In genomic region chr9:30524401-30525066, GRCm38 (mm10) we compare ENCODE assay signal across 21 mouse cellular contexts.
A peak's percentile ranks its signal among the peaks of the same experiment; 100 is the strongest.
DNase-seq lines count a peak whose midpoint lies in the region; ATAC-seq and TF ChIP-seq lines count a peak whose summit lies in the region.
"Had no signal": no experiment of that assay in that cellular context is flagged by ENCODE, and none has a peak within 500 bp of the region (broad histone marks: within the 10 kb centered on the region; RNA-seq: fewer than 3 reads in every experiment).

No protein-coding gene starts in this region.

- WGBS in forebrain, embryonic 10.5 days: 88% methylated on average over 6 of the region's 6 CpGs
- 88% methylated on average over 6 of the region's 6 CpGs for WGBS in forebrain, embryonic 11.5 days
- 82% methylated on average over 6 of the region's 6 CpGs for WGBS in heart, adult 2 months
- WGBS in heart, postnatal 0 days: 66% methylated on average over 6 of the region's 6 CpGs
- WGBS in stomach, postnatal 0 days: 84% methylated on average over 6 of the region's 6 CpGs
- 86% methylated on average over 6 of the region's 6 CpGs for WGBS in intestine, embryonic 16.5 days

- H3K4me2 ChIP-seq in forebrain, embryonic 11.5 days (ENCODE audit: low read depth, low read length, severe bottlenecking): no peak overlapping the region
- no peak overlapping the region for H3K4me2 ChIP-seq in heart, postnatal 0 days (ENCODE audit: low read depth, low read length)
- no peak overlapping the region for H3K4me2 ChIP-seq in stomach, postnatal 0 days (replicated peaks; ENCODE audit: low read depth)
- no peak overlapping the region for H3K4me2 ChIP-seq in intestine, embryonic 16.5 days (ENCODE audit: low read depth, low read length)
- H3K4me2 ChIP-seq: forebrain, embryonic 12.5 days; forebrain, embryonic 15.5 days; heart, embryonic 12.5 days; hindbrain, embryonic 13.5 days; intestine, embryonic 15.5 days had no signal

- H3K79me2 ChIP-seq in heart, adult 2 months (replicated peaks; ENCODE audit: control insufficient read depth, insufficient read depth, low read length): no peaks in the 10 kb centered on the region

- TF ChIP-seq CTCF in heart, adult 2 months (IDR thresholded peaks at IDR 0.05): no peak
- TF ChIP-seq CTCF in heart, postnatal 0 days (IDR thresholded peaks at IDR 0.05; ENCODE audit: low read depth): no peak
- TF ChIP-seq CTCF in stomach, postnatal 0 days (IDR thresholded peaks at IDR 0.05; ENCODE audit: low read depth): no peak

- H3K4me1 ChIP-seq in forebrain, embryonic 10.5 days: peaks cover 40% of the 10 kb centered on the region
- no peaks in the 10 kb centered on the region for H3K4me1 ChIP-seq in forebrain, embryonic 11.5 days (replicated peaks; ENCODE audit: control insufficient read depth, insufficient read depth, low read length)
- peaks cover 21% of the 10 kb centered on the region for H3K4me1 ChIP-seq in heart, adult 2 months (ENCODE audit: control insufficient read depth, insufficient read depth, low read length)
- no peaks in the 10 kb centered on the region for H3K4me1 ChIP-seq in heart, postnatal 0 days (ENCODE audit: control insufficient read depth, insufficient read depth)
- no peaks in the 10 kb centered on the region for H3K4me1 ChIP-seq in stomach, postnatal 0 days (replicated peaks; ENCODE audit: control insufficient read depth, insufficient read depth)
- peaks cover 3% of the 10 kb centered on the region; the same call in 1 of the 2 replicates for H3K4me1 ChIP-seq in intestine, embryonic 16.5 days (ENCODE audit: control insufficient read depth, insufficient read depth, low read length)
- H3K4me1 ChIP-seq: intestine, embryonic 15.5 days had no signal

- TF ChIP-seq POLR2A in heart, adult 2 months (IDR thresholded peaks at IDR 0.05; ENCODE audit: insufficient read depth, low read depth, low read length): no peak

- no peaks in the 10 kb centered on the region for H3K9me3 ChIP-seq in forebrain, embryonic 10.5 days
- no peaks in the 10 kb centered on the region for H3K9me3 ChIP-seq in forebrain, embryonic 11.5 days (ENCODE audit: control insufficient read depth, low read length)
- no peaks in the 10 kb centered on the region for H3K9me3 ChIP-seq in heart, postnatal 0 days (replicated peaks; ENCODE audit: control insufficient read depth, low read length)
- no peaks in the 10 kb centered on the region for H3K9me3 ChIP-seq in stomach, postnatal 0 days (ENCODE audit: control insufficient read depth, low read length)
- no peaks in the 10 kb centered on the region for H3K9me3 ChIP-seq in intestine, embryonic 16.5 days (ENCODE audit: control insufficient read depth, low read length)
- H3K9me3 ChIP-seq: forebrain, embryonic 12.5 days; forebrain, embryonic 15.5 days; heart, embryonic 12.5 days; hindbrain, embryonic 10.5 days; hindbrain, embryonic 13.5 days; intestine, embryonic 15.5 days had no signal

- intact Hi-C loops in heart, adult 2 months (cut with DNase I): loop anchor here (5.0 kb wide), 1 partner anchor 58 kb away; no protein-coding TSS in a partner anchor

- ATAC-seq in forebrain, embryonic 11.5 days (replicated peaks; ENCODE audit: low FRiP score): no peak
- ATAC-seq in heart, postnatal 0 days (ENCODE audit: insufficient read depth, low read depth): 0 out of 2 replicates have a peak, but pooled peaks have one; percentile 11
- ATAC-seq in stomach, postnatal 0 days (ENCODE audit: low FRiP score, low TSS enrichment): peak; percentile 42; the same call in 1 of the 2 replicates
- no peak for ATAC-seq in intestine, embryonic 16.5 days
- ATAC-seq: activated CD4-positive, CD25-positive, alpha-beta regulatory T cell, adult 4 months; forebrain, embryonic 15.5 days; hindbrain, embryonic 16.5 days; intestine, embryonic 15.5 days had no signal

- no peaks in the 10 kb centered on the region for H3K36me3 ChIP-seq in forebrain, embryonic 10.5 days (replicated peaks)
- no peaks in the 10 kb centered on the region for H3K36me3 ChIP-seq in forebrain, embryonic 11.5 days (ENCODE audit: control insufficient read depth, insufficient read depth, low read length)
- peaks cover 2% of the 10 kb centered on the region; the same call in 1 of the 2 replicates for H3K36me3 ChIP-seq in heart, adult 2 months (ENCODE audit: control insufficient read depth, insufficient read depth, low read length)
- H3K36me3 ChIP-seq in heart, postnatal 0 days (replicated peaks; ENCODE audit: control insufficient read depth, insufficient read depth, low read length): no peaks in the 10 kb centered on the region
- no peaks in the 10 kb centered on the region for H3K36me3 ChIP-seq in stomach, postnatal 0 days (ENCODE audit: control insufficient read depth, insufficient read depth, low read length)
- H3K36me3 ChIP-seq in intestine, embryonic 16.5 days (ENCODE audit: control insufficient read depth, insufficient read depth, low read length): no peaks in the 10 kb centered on the region
- H3K36me3 ChIP-seq: forebrain, embryonic 12.5 days; forebrain, embryonic 15.5 days; heart, embryonic 12.5 days; hindbrain, embryonic 10.5 days; hindbrain, embryonic 13.5 days; intestine, embryonic 15.5 days had no signal

- H3K4me3 ChIP-seq in forebrain, embryonic 10.5 days: no peak overlapping the region
- no peak overlapping the region for H3K4me3 ChIP-seq in forebrain, embryonic 11.5 days (ENCODE audit: low read depth, low read length)
- no peak overlapping the region for H3K4me3 ChIP-seq in heart, adult 2 months
- H3K4me3 ChIP-seq in heart, postnatal 0 days (ENCODE audit: low read depth, low read length): no peak overlapping the region
- H3K4me3 ChIP-seq in stomach, postnatal 0 days (ENCODE audit: low read depth, low read length): no peak overlapping the region
- H3K4me3 ChIP-seq in intestine, embryonic 16.5 days (ENCODE audit: low read length): no peak overlapping the region
- H3K4me3 ChIP-seq: forebrain, embryonic 12.5 days; forebrain, embryonic 15.5 days; heart, embryonic 12.5 days; hindbrain, embryonic 10.5 days; hindbrain, embryonic 13.5 days; intestine, embryonic 15.5 days had no signal

- no peak overlapping the region for H3K27ac ChIP-seq in forebrain, embryonic 10.5 days
- no peak overlapping the region for H3K27ac ChIP-seq in forebrain, embryonic 11.5 days (ENCODE audit: low read depth, low read length)
- no peak overlapping the region; the same call in 1 of the 2 replicates for H3K27ac ChIP-seq in heart, adult 2 months
- no peak overlapping the region for H3K27ac ChIP-seq in heart, postnatal 0 days (ENCODE audit: low read depth)
- no peak overlapping the region for H3K27ac ChIP-seq in stomach, postnatal 0 days (replicated peaks)
- no peak overlapping the region for H3K27ac ChIP-seq in intestine, embryonic 16.5 days (ENCODE audit: low read length)
- H3K27ac ChIP-seq: forebrain, embryonic 12.5 days; forebrain, embryonic 15.5 days; hindbrain, embryonic 10.5 days; hindbrain, embryonic 13.5 days; intestine, embryonic 15.5 days had no signal

- H3K27me3 ChIP-seq in forebrain, embryonic 10.5 days (ENCODE audit: poor library complexity, severe bottlenecking): no peaks in the 10 kb centered on the region
- no peaks in the 10 kb centered on the region for H3K27me3 ChIP-seq in forebrain, embryonic 11.5 days (ENCODE audit: control insufficient read depth, insufficient read depth, low read length)
- H3K27me3 ChIP-seq in heart, adult 2 months (ENCODE audit: control insufficient read depth, insufficient read depth, low read length): no peaks in the 10 kb centered on the region
- H3K27me3 ChIP-seq in heart, postnatal 0 days (ENCODE audit: control insufficient read depth, insufficient read depth, low read length): no peaks in the 10 kb centered on the region
- no peaks in the 10 kb centered on the region for H3K27me3 ChIP-seq in stomach, postnatal 0 days (ENCODE audit: control insufficient read depth, insufficient read depth, low read length)
- no peaks in the 10 kb centered on the region for H3K27me3 ChIP-seq in intestine, embryonic 16.5 days (replicated peaks; ENCODE audit: control insufficient read depth, insufficient read depth, low read length)
- H3K27me3 ChIP-seq: forebrain, embryonic 12.5 days; forebrain, embryonic 15.5 days; heart, embryonic 12.5 days; hindbrain, embryonic 13.5 days; intestine, embryonic 15.5 days had no signal

- DNase-seq in forebrain, embryonic 10.5 days (ENCODE audit: extremely low spot score, low spot score): peak; percentile 5
- no peak for DNase-seq in forebrain, embryonic 11.5 days (ENCODE audit: low spot score)
- peak; percentile 93 for DNase-seq in heart, adult 11 months
- no peak for DNase-seq in heart, adult 2 months
- no peak for DNase-seq in heart, postnatal 0 days (ENCODE audit: low spot score)
- DNase-seq in heart, adult 8-10 months (ENCODE audit: low spot score): no peak
- DNase-seq in stomach, postnatal 0 days (ENCODE audit: low spot score): no peak
- DNase-seq: adrenal gland, adult 8-10 months; adrenal gland, postnatal 25 days; cerebellum, adult 18-20 months; cerebellum, adult 9-10 months; cerebellum, postnatal 14 days had no signal

- TF ChIP-seq EP300 in heart, adult 2 months (IDR thresholded peaks at IDR 0.05; ENCODE audit: insufficient read depth, low read depth, low read length): no peak
- TF ChIP-seq EP300 in heart, postnatal 0 days (IDR thresholded peaks at IDR 0.05; ENCODE audit: low read depth): no peak
- TF ChIP-seq EP300 in stomach, postnatal 0 days (optimal IDR thresholded peaks at IDR 0.05): no peak

- no peak overlapping the region for H3K9ac ChIP-seq in forebrain, embryonic 11.5 days (ENCODE audit: low read length)
- no peak overlapping the region for H3K9ac ChIP-seq in heart, adult 2 months (ENCODE audit: low read depth, low read length)
- no peak overlapping the region for H3K9ac ChIP-seq in heart, postnatal 0 days (replicated peaks; ENCODE audit: low read depth, low read length)
- no peak overlapping the region for H3K9ac ChIP-seq in stomach, postnatal 0 days (ENCODE audit: low read length)
- no peak overlapping the region for H3K9ac ChIP-seq in intestine, embryonic 16.5 days (ENCODE audit: low read depth, low read length)
- H3K9ac ChIP-seq: forebrain, embryonic 12.5 days; forebrain, embryonic 15.5 days; heart, embryonic 12.5 days; hindbrain, embryonic 13.5 days; intestine, embryonic 15.5 days had no signal

Comparison
In these comparisons a context has a peak if more than half of its experiments do, and no peak if none do; other contexts are left out.
1. DNase-seq: peak in forebrain, embryonic 10.5 days (single experiment) and heart, adult 11 months (single experiment); none in forebrain, embryonic 11.5 days (single experiment), heart, adult 2 months (0 of 2), heart, postnatal 0 days (single experiment), heart, adult 8-10 months (single experiment) and stomach, postnatal 0 days (single experiment).
2. ATAC-seq: peak in heart, postnatal 0 days (single experiment) and stomach, postnatal 0 days (single experiment); none in forebrain, embryonic 11.5 days (single experiment) and intestine, embryonic 16.5 days (single experiment).